Mouse (Mus musculus): Measurements from ENCODE around the gene Gm4302. TPM values are rescaled to one million over a fixed set of nuclear protein-coding genes. Genes with fewer than 3 reads are reported as not detected.
"Not testable (repeated sequence)": the region's sequence is repeated elsewhere in the genome, so short reads cannot be mapped to it uniquely, and the experiment has no call there.

Gene Gm4302
- polyA plus RNA-seq, 1 experiment from 2014 or later, result not detected

GRCm38 (mm10) chr10:100382460-100382859 lies 41.8 kb downstream of the Gm4302 start, which contains the start of gene Gm4312:
TSS of gene Gm4312 (minus strand) at chr10:100382560.
- H3K4me2 ChIP-seq (ENCODE audit: low read length); H3K4me1 ChIP-seq (ENCODE audit: control insufficient read depth in 2 of 2, insufficient read depth in 2 of 2, low read length in 2 of 2); H3K9ac ChIP-seq (ENCODE audit: low read length); H3K4me3 ChIP-seq (ENCODE audit: control insufficient read depth in 1 of 2, insufficient read depth in 1 of 2, low read depth in 1 of 2, low read length in 2 of 2); H3K9me3 ChIP-seq (ENCODE audit: control insufficient read depth, low read length); H3K27me3 ChIP-seq (ENCODE audit: control insufficient read depth, insufficient read depth, low read length); H3K36me3 ChIP-seq (ENCODE audit: control insufficient read depth, insufficient read depth, low read length); ATAC-seq (ENCODE audit: insufficient number of reproducible peaks, insufficient read depth, low FRiP score, low read depth); H3K27ac ChIP-seq (replicated peaks in 1 of 2; ENCODE audit: control insufficient read depth in 1 of 2, insufficient read depth in 1 of 2, low read depth in 2 of 2, low read length in 2 of 2): not testable (repeated sequence)
- no CpG with 5 or more reads among the region's 2 CpGs for WGBS

Other genes starting within 250 kb of the Gm4302 start
- not detected in 2 replicates for gene Gm4301, start 5.2 kb upstream of the Gm4302 start, polyA plus RNA-seq (2014; fragmentation: Nextera tagmentation; extraction: Ambion mirVana)
- gene Gm4303, start 5.1 kb downstream of the Gm4302 start, polyA plus RNA-seq (2014; fragmentation: Nextera tagmentation; extraction: Ambion mirVana), result not detected in 2 replicates
- gene Gm4305, start 10.3 kb downstream of the Gm4302 start, polyA plus RNA-seq (2014; fragmentation: Nextera tagmentation; extraction: Ambion mirVana), result not detected in 2 replicates
- gene Gm4307, start 20.5 kb downstream of the Gm4302 start, polyA plus RNA-seq (2014; fragmentation: Nextera tagmentation; extraction: Ambion mirVana), result not detected in 2 replicates
- not detected in 2 replicates for gene Gm4312, start 41.7 kb downstream of the Gm4302 start, polyA plus RNA-seq (2014; fragmentation: Nextera tagmentation; extraction: Ambion mirVana)
- gene Tmtc3, start 146.5 kb downstream of the Gm4302 start, polyA plus RNA-seq (2014; fragmentation: Nextera tagmentation; extraction: Ambion mirVana), result 18.2 and 21.5 TPM in 2 replicates
- 2.4 and 4.2 TPM in 2 replicates for gene Cep290, start 146.7 kb downstream of the Gm4302 start, polyA plus RNA-seq (2014; fragmentation: Nextera tagmentation; extraction: Ambion mirVana)
- 5.8 and 9.7 TPM in 2 replicates for gene 4930430F08Rik, start 249.6 kb downstream of the Gm4302 start, polyA plus RNA-seq (2014; fragmentation: Nextera tagmentation; extraction: Ambion mirVana)
- not detected in 2 replicates for gene 1700017N19Rik, start 249.6 kb downstream of the Gm4302 start, polyA plus RNA-seq (2014; fragmentation: Nextera tagmentation; extraction: Ambion mirVana)